Mouse (Mus musculus): ENCODE measurements around the gene Hoxc6. TPM values are rescaled to one million over a fixed set of nuclear protein-coding genes. Genes with fewer than 3 reads are reported as not detected.
A peak's percentile ranks its signal among the peaks of the same experiment; 100 is the strongest.

Hoxc6 gene
- polyA plus RNA-seq, 1 experiment from 2014 or later: 0.26 TPM

- H3K4me2 ChIP-seq: no peak overlapping the region; the same call in 1 of the 2 replicates
- 2% methylated on average over 27 of the region's 27 CpGs for whole genome bisulfite sequencing
- H3K27ac ChIP-seq: no peak overlapping the region
- H3K9me3 ChIP-seq: no peaks in the 10 kb centered on the region
- peaks cover 99% of the 10 kb centered on the region for H3K27me3 ChIP-seq
- no peak overlapping the region for H3K4me3 ChIP-seq
- no peak overlapping the region for H3K9ac ChIP-seq
- peaks cover 4% of the 10 kb centered on the region; the same call in 1 of the 2 replicates for H3K4me1 ChIP-seq
- no peak for ATAC-seq (ENCODE audit: borderline replicate concordance, extremely low read depth, low FRiP score, low TSS enrichment)
- no peaks in the 10 kb centered on the region for H3K36me3 ChIP-seq
These were observed 11.4 kb downstream of the Hoxc6 start for GRCm38 (mm10) chr15:103009265-103010111.

- H3K27ac ChIP-seq: no peak overlapping the region
- H3K27me3 ChIP-seq: peaks cover 99% of the 10 kb centered on the region
- 4% methylated on average over 31 of the region's 31 CpGs for WGBS
- H3K9ac ChIP-seq: no peak overlapping the region
- no peak overlapping the region for H3K4me3 ChIP-seq
- no peaks in the 10 kb centered on the region for H3K9me3 ChIP-seq
- no peak for ATAC-seq (ENCODE audit: borderline replicate concordance, extremely low read depth, low FRiP score, low TSS enrichment)
- H3K4me2 ChIP-seq: no peak overlapping the region
- peaks cover 4% of the 10 kb centered on the region; the same call in 1 of the 2 replicates for H3K4me1 ChIP-seq
- H3K36me3 ChIP-seq: no peaks in the 10 kb centered on the region
These were observed 12.2 kb downstream of the Hoxc6 start for GRCm38 (mm10) chr15:103010112-103010846.

- H3K4me1 ChIP-seq: peaks cover 4% of the 10 kb centered on the region; the same call in 1 of the 2 replicates
- WGBS: 12% methylated on average over 28 of the region's 28 CpGs
- no peak overlapping the region for H3K4me3 ChIP-seq
- no peak overlapping the region for H3K27ac ChIP-seq
- no peak overlapping the region for H3K9ac ChIP-seq
- ATAC-seq (ENCODE audit: borderline replicate concordance, extremely low read depth, low FRiP score, low TSS enrichment): no peak
- H3K4me2 ChIP-seq: no peak overlapping the region
- H3K27me3 ChIP-seq: peaks cover 99% of the 10 kb centered on the region
- H3K36me3 ChIP-seq: no peaks in the 10 kb centered on the region
- H3K9me3 ChIP-seq: no peaks in the 10 kb centered on the region
These were observed 12.9 kb downstream of the Hoxc6 start for GRCm38 (mm10) chr15:103010847-103011555.

GRCm38 (mm10) chr15:103011928-103012486, 13.9 kb downstream of the Hoxc6 start:
- Histone ChIP-seq H3K27me3 (peaks cover 99% of the 10 kb centered on the region), H3K4me2 (no peak overlapping the region), H3K27ac (no peak overlapping the region), H3K9ac (no peak overlapping the region), H3K9me3 (no peaks in the 10 kb centered on the region), H3K36me3 (no peaks in the 10 kb centered on the region), H3K4me3 (no peak overlapping the region), H3K4me1 (peaks cover 4% of the 10 kb centered on the region; the same call in 1 of the 2 replicates)
- WGBS: 12% methylated on average over 26 of the region's 26 CpGs
- 0 out of 2 replicates have a peak, but pooled peaks have one; percentile 2 for ATAC-seq (ENCODE audit: borderline replicate concordance, extremely low read depth, low FRiP score, low TSS enrichment)

GRCm38 (mm10) chr15:103013238-103013984, 15.4 kb downstream of the Hoxc6 start:
- H3K4me1 ChIP-seq: peaks cover 4% of the 10 kb centered on the region; the same call in 1 of the 2 replicates
- H3K27ac ChIP-seq: no peak overlapping the region

GRCm38 (mm10) chr15:103014166-103015008, 16.3 kb downstream of the Hoxc6 start:
- H3K27me3 ChIP-seq: peaks cover 99% of the 10 kb centered on the region
- H3K27ac ChIP-seq: no peak overlapping the region
- H3K9me3 ChIP-seq: no peaks in the 10 kb centered on the region
- peak overlapping the region; percentile 47 for H3K4me2 ChIP-seq
- H3K4me3 ChIP-seq: peak overlapping the region; percentile 24
- H3K9ac ChIP-seq: no peak overlapping the region
- peaks cover 4% of the 10 kb centered on the region; the same call in 1 of the 2 replicates for H3K4me1 ChIP-seq
- 1% methylated on average over 47 of the region's 57 CpGs for WGBS
- H3K36me3 ChIP-seq: no peaks in the 10 kb centered on the region
- ATAC-seq (ENCODE audit: borderline replicate concordance, extremely low read depth, low FRiP score, low TSS enrichment): peak; percentile 43; the same call in 1 of the 2 replicates

More at GRCm38 (mm10) chr15:103013238-103013984, 15.4 kb downstream of the Hoxc6 start:
- peak overlapping the region; percentile 24 for H3K4me3 ChIP-seq
- H3K9ac ChIP-seq: no peak overlapping the region
- WGBS: 4% methylated on average over 17 of the region's 17 CpGs
- peak overlapping the region; percentile 47 for H3K4me2 ChIP-seq
- peaks cover 99% of the 10 kb centered on the region for H3K27me3 ChIP-seq
- no peak for ATAC-seq (ENCODE audit: borderline replicate concordance, extremely low read depth, low FRiP score, low TSS enrichment)
- H3K9me3 ChIP-seq: no peaks in the 10 kb centered on the region
- no peaks in the 10 kb centered on the region for H3K36me3 ChIP-seq

GRCm38 (mm10) chr15:103015009-103015399, 16.9 kb downstream of the Hoxc6 start:
- Histone ChIP-seq H3K4me3 (peak overlapping the region; percentile 24), H3K4me2 (peak overlapping the region; percentile 47), H3K4me1 (peaks cover 4% of the 10 kb centered on the region; the same call in 1 of the 2 replicates), H3K9me3 (no peaks in the 10 kb centered on the region), H3K9ac (no peak overlapping the region), H3K27me3 (peaks cover 99% of the 10 kb centered on the region), H3K27ac (no peak overlapping the region), H3K36me3 (no peaks in the 10 kb centered on the region)
- 3% methylated on average over 24 of the region's 28 CpGs for WGBS
- 0 out of 2 replicates have a peak, but pooled peaks have one; percentile 31 for ATAC-seq (ENCODE audit: borderline replicate concordance, extremely low read depth, low FRiP score, low TSS enrichment)

GRCm38 (mm10) chr15:103015406-103016166, 17.5 kb downstream of the Hoxc6 start:
- 17% methylated on average over 19 of the region's 19 CpGs for WGBS
- no peaks in the 10 kb centered on the region for H3K9me3 ChIP-seq
- peaks cover 4% of the 10 kb centered on the region; the same call in 1 of the 2 replicates for H3K4me1 ChIP-seq
- no peak overlapping the region for H3K27ac ChIP-seq
- 0 out of 2 replicates have a peak overlapping the region, but pooled peaks have one; percentile 24 for H3K4me3 ChIP-seq
- peaks cover 99% of the 10 kb centered on the region for H3K27me3 ChIP-seq
- no peak overlapping the region for H3K4me2 ChIP-seq
- no peak for ATAC-seq (ENCODE audit: borderline replicate concordance, extremely low read depth, low FRiP score, low TSS enrichment)
- H3K9ac ChIP-seq: no peak overlapping the region
- H3K36me3 ChIP-seq: no peaks in the 10 kb centered on the region

GRCm38 (mm10) chr15:103018636-103019035, 20.6 kb downstream of the Hoxc6 start, which contains the start of gene Hoxc4:
Gene Hoxc4 (plus strand): TSS chr15:103018934.
- H3K27me3 ChIP-seq: peaks cover 100% of the 10 kb centered on the region
- no peaks in the 10 kb centered on the region for H3K36me3 ChIP-seq
- WGBS: 36% methylated on average over 9 of the region's 9 CpGs
- peaks cover 4% of the 10 kb centered on the region; the same call in 1 of the 2 replicates for H3K4me1 ChIP-seq
- H3K4me3 ChIP-seq: no peak within 1 kb of the TSS
- no peaks in the 10 kb centered on the region for H3K9me3 ChIP-seq
- no peak within 1 kb of the TSS for H3K4me2 ChIP-seq
- no peak within 1 kb of the TSS for H3K27ac ChIP-seq
- no peak within 1 kb of the TSS for H3K9ac ChIP-seq
- no peak for ATAC-seq (ENCODE audit: borderline replicate concordance, extremely low read depth, low FRiP score, low TSS enrichment)
